Mouse (Mus musculus) liver, adult (tissue): ENCODE measurements around the gene Nfkbil1.

Source experiments
- GATA4 ChIP-seq: IDR thresholded peaks from 2 replicates; pipeline ENCODE4 v1.6.1; 2014; ENCODE audit warnings: mild to moderate bottlenecking, low read length; ENCODE audit not compliant: insufficient replicate concordance

Gene Nfkbil1

DNA sequence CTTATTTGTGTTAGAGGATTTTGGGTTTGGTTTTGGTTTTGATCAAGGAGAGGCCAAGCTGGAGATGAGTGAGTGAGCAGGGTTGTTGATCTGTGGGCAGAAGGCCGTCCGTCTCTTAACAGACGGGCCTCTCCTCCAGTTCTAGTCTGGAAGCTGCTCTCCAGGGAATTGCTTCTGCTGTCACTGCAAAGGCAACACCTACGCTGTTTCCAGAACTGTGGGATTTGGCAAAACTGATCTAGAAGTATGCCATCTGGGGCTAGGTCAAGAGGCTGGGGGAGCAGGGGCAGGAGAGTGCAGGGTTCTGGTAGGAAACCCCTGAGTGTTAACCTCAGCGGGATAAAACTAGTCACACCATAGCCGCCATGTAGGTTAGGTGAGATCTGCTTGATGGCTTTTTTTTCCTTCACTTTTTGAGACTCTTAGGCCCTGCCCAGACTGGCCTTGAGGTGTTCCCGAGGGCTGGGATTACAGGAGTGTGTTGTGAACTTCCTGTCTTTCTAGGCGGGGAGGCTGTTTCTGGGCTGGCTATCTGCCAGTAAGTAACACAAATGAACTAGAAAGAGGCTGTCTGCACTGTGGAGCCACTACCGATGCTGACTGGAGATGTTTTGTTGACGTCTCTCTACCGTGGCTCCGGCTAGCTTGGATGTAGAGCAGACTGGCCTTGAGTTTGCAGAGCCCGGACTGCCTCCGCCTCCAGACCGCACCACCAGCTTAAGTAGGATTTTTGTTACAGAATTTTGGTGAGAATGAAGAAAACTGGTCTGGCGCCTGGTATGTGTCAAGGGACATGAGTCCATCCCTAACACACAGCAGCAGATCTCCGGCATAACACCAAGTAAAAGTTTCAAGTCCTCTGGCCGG, 2.2 kb downstream of the Nfkbil1 start, which contains the start of gene Atp6v1g2:
Atp6v1g2 (plus strand) TSS at position 547 of the 867 bp plus-strand sequence.
- no peak for TF ChIP-seq GATA4

DNA sequence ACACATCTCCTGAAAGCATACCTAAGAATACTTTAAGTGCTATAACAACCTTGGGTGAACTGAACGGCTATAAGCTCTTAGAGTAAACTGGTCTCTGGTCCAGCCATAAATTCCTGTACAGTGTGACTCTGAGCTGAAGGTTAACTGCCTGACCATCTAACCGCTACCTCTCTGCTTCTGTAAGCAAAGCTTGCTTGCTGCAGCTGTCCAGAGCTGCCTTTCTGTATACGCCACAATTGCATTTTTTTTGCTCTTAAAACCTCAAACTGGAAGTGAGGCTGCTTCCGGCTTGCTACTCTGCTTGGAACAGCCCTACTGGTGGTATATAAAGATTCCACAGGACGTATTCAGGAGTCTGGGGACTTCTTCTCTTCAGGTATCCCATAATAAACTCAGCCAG, 2.9 kb downstream of the Nfkbil1 start:
- no peak for TF ChIP-seq GATA4

DNA sequence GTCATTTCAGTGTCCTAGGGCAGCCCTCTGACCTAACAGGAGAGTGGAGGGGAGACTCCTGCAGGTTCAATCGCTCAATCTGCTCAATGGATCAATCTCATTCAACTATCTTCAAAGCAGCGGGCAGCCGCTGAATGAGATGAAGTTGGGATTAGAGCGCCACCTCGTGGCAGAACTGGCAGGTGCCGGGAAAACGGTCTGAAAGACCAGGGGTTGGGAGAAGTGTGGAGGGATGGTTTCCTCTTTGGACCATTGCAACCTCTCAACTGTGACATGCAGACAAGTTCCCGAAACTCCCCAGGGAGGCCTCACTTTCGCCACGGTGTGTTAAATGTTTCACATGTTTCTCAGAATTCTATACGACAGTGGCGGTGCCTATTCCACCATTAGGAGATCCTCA, 3.5 kb downstream of the Nfkbil1 start:
- no peak for TF ChIP-seq GATA4

DNA sequence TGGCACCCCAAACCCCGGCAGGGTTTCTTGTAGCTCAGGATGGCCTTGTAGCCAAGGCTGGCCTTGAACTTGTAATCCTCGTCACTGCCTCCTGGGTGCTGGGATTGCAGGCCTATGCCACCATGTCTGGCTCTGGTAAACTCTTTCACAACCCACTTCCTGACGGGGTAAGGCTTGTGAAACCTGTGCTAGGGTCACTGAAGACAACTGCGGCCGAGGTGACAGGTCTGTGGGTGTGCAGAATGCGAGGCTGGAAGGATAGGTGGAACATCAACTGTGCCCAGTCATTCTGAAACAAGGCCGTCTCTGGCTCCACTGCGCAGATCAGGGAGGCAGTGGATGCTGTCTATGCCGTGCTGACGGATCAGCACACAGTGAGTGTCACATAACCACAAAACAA, 4.6 kb downstream of the Nfkbil1 start:
- TF ChIP-seq GATA4: no peak

DNA sequence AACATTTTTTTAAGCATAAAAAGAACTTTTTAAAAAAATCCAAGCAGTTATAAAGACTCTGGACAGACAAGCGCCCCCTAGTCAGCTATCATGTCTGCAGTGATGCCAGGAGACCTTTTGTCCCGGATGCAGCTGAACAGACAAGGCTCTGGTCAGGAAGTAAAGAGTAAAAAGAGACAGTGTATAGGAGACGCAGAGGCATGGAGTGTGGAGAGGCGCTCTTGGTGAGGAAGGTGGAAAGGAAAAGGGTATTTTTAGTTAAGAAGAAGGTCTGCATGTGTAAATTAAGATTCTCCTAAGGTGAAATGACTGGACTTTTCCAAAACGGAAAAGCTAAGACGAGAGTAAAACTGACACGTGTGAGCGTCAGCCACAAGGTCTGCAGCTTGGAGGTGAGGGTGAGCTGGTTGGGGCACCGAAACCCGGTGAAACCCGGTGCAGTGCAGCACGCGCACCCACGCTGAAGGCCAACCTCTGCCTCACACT, 9.0 kb downstream of the Nfkbil1 start:
- peak; percentile 72; the same call in 1 of the 2 replicates for TF ChIP-seq GATA4

DNA sequence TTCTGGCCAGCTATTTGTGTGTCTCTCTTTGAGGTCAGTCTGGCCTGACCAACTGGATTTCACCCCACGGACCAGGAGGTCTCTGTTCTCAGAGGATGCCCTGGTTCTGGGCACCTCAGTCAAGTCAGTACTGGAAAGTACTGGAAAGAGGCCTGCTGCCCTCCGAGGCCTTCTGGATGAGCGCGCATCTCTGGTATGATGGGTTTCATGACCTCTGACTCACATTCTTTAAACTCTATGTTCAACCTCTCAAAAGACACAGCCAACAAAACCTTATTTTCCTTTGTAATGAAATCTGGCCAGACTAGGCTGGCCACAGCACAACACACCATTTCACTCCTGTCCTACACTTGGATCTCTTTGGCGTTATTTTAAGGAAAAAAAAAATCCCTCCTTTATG, 10.1 kb downstream of the Nfkbil1 start:
- TF ChIP-seq GATA4: no peak

DNA sequence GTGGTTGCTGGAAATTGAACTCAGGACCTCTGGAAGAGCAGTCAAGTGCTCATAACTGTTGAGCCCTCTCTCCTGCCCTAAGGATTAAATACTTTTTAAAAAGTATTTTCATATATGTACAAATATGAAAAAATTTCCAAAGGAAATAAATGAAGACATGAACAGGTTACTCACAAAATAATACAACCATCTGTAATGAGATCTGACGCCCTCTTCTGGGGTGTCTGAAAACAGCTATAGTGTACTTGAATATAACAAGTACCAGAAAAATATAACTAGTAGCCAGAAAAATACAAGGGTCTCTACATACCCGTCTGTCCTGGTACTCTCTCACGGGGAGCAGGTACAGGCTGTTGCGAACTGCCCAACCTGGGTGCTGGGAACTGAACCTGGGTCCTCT, 11.0 kb downstream of the Nfkbil1 start:
- no peak for TF ChIP-seq GATA4

DNA sequence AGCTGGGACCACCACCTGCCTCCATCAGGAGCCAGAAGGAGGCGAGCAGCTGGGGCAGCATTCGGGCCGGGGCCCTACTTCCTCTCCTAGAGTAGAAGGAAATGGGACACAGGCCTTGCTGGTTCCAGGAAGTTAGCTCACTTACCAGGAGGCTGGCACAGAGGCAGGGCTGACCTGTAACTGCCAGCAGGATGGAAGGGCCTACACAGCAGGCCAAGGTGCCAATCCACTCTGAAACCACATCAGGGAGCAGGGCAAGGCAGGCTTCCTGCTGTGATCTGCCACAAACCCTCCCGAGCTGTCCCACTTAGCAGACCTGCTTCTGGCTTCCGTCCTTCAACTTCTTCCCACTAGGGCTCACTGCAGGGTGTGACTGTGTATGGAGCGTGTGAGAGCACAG, 13.3 kb downstream of the Nfkbil1 start:
- TF ChIP-seq GATA4: no peak

DNA sequence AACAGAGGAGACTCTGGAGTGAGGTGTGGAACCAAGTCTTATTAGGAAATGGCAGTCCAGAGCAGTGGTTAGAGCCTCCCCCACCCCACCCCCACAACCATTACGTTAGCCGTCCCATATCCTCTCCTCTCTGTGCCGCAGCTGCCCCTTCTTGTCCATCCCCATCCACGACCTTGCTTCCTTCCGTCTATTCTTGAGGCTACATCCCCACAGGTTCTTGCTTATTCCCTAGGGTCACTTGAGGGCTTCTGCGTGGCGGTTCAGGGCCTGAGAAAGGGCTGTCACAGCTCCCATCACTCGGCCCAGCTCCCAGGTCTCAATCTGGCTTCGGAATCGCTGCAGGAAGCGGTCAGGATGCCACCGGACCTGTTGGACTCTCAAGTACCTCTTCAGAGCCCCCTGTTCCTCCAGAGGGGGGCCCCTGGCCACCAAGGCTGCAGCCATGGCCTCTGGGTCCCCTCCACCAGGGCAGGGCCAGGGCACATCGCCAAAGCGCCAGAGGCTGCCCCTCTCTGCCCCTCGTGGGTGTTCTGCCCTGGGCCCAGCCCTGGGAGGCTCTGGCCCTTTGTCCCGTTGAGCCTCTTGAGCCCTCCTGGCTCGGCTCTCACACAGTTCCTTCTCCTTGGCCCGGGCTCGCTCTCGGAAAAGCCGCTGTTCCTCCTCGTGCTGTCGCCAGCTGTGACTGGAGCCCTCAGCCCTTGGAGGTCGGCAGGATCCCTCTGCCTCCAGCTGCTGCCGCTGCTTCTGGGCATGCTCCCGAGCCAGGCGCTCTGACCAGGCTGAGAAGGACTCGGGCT, 15.2 kb downstream of the Nfkbil1 start, which contains the start of gene Gm16181:
Gm16181 (plus strand) TSS at position 679 of the 797 bp plus-strand sequence.
- TF ChIP-seq GATA4: no peak; the same call in 1 of the 2 replicates

DNA sequence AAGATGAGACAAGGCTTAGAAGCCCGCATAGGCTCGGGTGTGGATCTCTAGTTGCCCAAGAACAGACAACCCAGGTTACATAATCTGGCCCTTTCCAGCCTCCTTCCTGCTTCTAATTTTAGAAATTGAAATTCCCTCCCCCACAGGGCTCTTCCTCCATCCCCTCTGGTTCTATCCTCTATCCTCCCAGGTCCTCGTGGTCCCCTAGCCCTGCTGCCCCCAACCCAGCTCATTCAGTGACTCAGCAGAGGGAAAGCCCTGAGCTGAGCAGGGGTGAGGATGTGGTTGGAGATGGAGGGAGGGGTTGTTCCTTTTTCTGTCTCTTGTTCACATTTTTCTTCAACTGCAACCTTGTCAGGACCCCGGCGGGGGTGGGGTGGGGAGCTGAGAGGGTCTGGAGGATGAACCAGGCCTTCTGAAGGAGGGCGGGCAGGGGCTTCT, 16.0 kb downstream of the Nfkbil1 start:
- no peak for TF ChIP-seq GATA4

DNA sequence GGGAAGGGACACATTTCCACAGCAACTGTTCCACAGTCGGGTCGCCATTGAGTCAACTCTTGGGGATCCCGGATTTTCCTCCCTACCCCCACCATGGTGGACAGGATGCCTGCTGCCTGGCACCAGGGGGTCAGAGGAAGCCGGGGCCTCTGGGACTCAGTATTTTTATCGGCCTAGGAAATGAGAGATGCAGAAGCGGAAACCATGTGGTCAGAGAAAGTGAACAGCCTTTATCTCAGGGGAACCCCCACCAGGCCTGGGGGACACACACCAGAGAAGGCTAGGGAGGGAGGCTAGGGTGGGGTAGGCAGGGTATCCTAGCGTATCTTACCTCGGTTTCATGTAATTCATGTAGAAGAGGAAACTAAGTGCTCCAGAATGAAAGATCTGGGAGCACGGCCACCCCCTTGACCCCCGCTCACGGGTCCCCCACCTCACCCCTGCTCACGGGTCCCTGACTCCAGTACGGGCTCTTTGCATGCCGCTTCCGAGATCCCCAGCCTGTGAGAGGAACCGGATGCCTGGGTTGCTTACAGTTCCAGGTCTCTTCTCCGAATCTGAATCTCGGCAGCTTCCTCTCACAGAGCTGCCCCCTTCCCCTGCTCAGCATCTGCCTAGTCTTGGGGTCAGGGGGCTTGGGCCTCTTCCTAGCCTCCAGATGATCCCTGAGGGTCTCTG, 16.9 kb downstream of the Nfkbil1 start:
- TF ChIP-seq GATA4: peak; percentile 83; the same call in 1 of the 2 replicates

DNA sequence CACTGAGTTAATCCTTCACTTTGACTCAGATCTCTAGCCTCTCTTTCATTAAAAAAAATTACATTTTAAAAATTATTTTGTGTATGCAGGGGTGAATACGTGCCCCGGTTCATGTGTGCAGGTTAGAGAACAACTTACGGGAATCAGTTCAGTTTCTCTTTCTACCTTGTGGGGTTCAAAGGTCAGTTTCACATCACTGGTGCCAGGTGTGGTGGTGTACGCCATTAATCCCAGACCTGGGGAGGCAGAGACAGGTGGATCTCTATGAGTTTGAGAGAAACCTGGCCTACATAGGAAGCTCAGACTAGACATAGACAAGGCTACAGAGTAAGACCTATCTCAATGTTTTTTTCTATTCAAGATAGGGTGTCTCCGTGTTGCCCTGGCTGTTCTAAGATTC, 22.5 kb downstream of the Nfkbil1 start:
- no peak for TF ChIP-seq GATA4

DNA sequence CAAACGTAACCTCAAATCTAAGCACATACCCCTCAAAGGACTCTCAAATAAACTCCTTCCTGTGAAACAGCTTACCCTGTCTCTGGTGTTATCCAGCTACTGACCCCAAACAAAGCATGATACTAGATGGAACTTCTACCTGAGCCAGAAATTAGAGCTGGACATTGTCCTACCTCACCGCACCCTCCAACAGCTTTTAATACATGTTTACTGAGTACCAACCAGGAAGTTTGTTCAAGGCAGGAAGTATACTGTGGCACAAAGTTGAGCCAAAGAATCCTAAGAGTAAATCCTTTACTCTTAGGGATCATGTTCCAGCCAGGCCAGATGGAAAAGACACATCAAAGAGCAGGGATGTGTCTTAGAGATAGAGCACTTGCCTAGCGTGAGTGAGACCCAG, 25.0 kb downstream of the Nfkbil1 start:
- TF ChIP-seq GATA4: no peak

DNA sequence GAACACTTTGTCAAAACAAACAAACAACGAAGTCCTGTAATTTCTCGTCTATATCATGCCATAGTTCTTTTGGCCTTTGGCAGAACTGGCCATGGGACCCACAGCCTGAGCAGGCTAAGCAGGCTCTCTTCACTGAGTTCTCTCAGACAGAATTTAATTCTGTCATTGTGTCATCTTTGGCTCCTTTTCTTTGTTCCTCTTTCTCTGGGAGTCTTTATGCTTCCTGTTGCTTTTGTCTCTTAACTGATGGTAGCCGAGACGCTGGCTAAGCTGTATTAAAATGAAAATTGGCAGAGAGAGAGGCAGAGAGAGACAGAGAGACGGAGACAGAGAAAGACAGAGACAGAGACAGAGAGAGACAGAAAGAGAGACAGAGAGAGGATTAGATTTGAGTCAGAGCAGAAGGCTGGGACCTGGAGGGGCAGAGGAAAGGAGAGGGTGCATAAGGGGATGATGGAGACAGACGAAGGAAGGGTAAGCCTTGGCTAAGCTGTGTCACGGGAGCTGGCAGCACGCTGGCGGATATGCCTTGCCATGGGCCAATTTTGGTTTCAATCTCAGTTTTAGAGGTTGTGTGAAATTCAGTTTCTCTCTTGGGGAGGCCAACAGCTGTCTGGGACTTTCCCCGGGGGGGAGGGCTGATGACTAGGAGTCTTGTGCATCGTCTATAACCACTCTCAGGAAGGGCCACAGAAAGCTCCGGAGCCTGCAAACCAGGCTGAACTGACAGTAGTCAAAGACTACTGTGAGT, 25.6 kb downstream of the Nfkbil1 start:
- no peak for TF ChIP-seq GATA4
